In the genomic region with DNA sequence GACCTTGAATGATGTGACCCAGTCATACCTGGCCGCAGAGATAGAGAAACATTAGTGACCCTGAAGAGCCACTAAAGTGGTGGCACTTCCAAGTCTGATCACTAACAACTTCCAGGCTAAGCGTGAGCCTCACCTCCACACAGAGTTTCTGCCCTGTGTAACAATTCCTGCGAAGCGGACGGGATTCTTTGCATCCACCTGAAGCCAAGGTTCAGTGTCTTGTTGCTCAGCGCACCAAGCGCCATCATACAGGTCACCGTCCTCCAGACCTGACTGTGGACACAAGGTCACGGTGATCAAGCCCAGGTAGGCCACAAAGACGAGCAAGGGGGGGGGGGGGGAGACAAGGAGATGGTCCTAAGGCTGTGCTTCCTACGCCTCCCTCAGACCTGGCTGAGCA, we compare ENCODE assay signal across 42 mouse cellular contexts. TPM values are rescaled to one million over a fixed set of nuclear protein-coding genes. Genes with fewer than 3 reads are reported as not detected.
"Had no signal": no experiment of that assay in that cellular context is flagged by ENCODE, and none has a peak within 500 bp of the region (broad histone marks: within the 10 kb centered on the region; RNA-seq: fewer than 3 reads in every experiment).

No protein-coding gene starts in this region.

- H3K9me3 ChIP-seq: heart, embryonic 13.5 days; heart, embryonic 15.5 days; hindbrain, embryonic 13.5 days; hindbrain, embryonic 15.5 days; liver, embryonic 12.5 days had no signal

- H3K27me3 ChIP-seq: hindbrain, embryonic 15.5 days had no signal

- H3K4me3 ChIP-seq: heart, embryonic 15.5 days; hindbrain, embryonic 13.5 days; hindbrain, embryonic 15.5 days; liver, embryonic 12.5 days had no signal

- H3K4me2 ChIP-seq: heart, embryonic 11.5 days; hindbrain, embryonic 15.5 days; liver, embryonic 12.5 days had no signal

- H3K27ac ChIP-seq: heart, embryonic 13.5 days; heart, embryonic 15.5 days; hindbrain, embryonic 13.5 days; hindbrain, embryonic 15.5 days; hindbrain, postnatal 0 days; kidney, postnatal 0 days; liver, embryonic 12.5 days; liver, embryonic 14.5 days had no signal

- H3K36me3 ChIP-seq: heart, embryonic 15.5 days; hindbrain, embryonic 15.5 days; liver, embryonic 12.5 days had no signal

- DNase-seq: gastrocnemius, postnatal 14 days; gastrocnemius, postnatal 36 days; heart, adult 18-20 months; heart, postnatal 14 days; kidney, adult 18-20 months; kidney, adult 8-10 months; kidney, postnatal 14 days; kidney, postnatal 36 days; layer of hippocampus, adult 9-11 months; layer of hippocampus, postnatal 36 days; left cerebral cortex, postnatal 4 days had no signal

- ATAC-seq: hindbrain, postnatal 0 days; intestine, embryonic 16.5 days; liver, embryonic 12.5 days had no signal

- H3K9ac ChIP-seq: heart, embryonic 15.5 days; hindbrain, embryonic 13.5 days; hindbrain, embryonic 15.5 days; liver, embryonic 12.5 days; liver, embryonic 14.5 days had no signal

RNA-seq across cellular contexts. Expression of gene Gm28372, which starts 9.3 kb away (rescaled TPM):
- total RNA-seq: gastrocnemius, adult 18-20 months; gastrocnemius, adult 8-10 months; gastrocnemius, postnatal 14 days; gastrocnemius, postnatal 36 days; heart, adult 18-20 months; heart, adult 8-10 months; heart, postnatal 14 days; hematopoietic stem cell, adult 5-6 weeks; hindbrain, postnatal 0 days; layer of hippocampus, adult 18-20 months; layer of hippocampus, adult 8-10 months; layer of hippocampus, postnatal 14 days; layer of hippocampus, postnatal 36 days; left cerebral cortex, adult 18-20 months; left cerebral cortex, adult 8-10 months; left cerebral cortex, postnatal 10 days; left cerebral cortex, postnatal 25 days; left cerebral cortex, postnatal 4 days; liver, adult 2 months had no signal
- polyA plus RNA-seq: frontal cortex, adult 2 months; gonadal fat pad, adult 2 months; heart, embryonic 11.5 days; heart, embryonic 13.5 days; heart, embryonic 15.5 days; heart, postnatal 0 days; hindbrain, embryonic 11.5 days; hindbrain, embryonic 13.5 days; intestine, embryonic 14.5 days; intestine, embryonic 16.5 days; kidney, embryonic 14.5 days; kidney, postnatal 0 days; large intestine, adult 2 months; limb, embryonic 14.5 days; liver, adult 2 months; liver, embryonic 12.5 days; liver, embryonic 14.5 days; liver, embryonic 16.5 days had no signal

RNA-seq across cellular contexts. Expression of gene 1700020A23Rik, which starts 9.4 kb away (rescaled TPM):
- total RNA-seq: gastrocnemius, adult 18-20 months; gastrocnemius, adult 8-10 months; gastrocnemius, postnatal 14 days; gastrocnemius, postnatal 36 days; heart, adult 18-20 months; heart, adult 8-10 months; heart, postnatal 14 days; hematopoietic stem cell, adult 5-6 weeks; hindbrain, postnatal 0 days; layer of hippocampus, adult 18-20 months; layer of hippocampus, adult 8-10 months; layer of hippocampus, postnatal 14 days; layer of hippocampus, postnatal 36 days; left cerebral cortex, adult 18-20 months; left cerebral cortex, adult 8-10 months; left cerebral cortex, postnatal 10 days; left cerebral cortex, postnatal 25 days; left cerebral cortex, postnatal 4 days; liver, adult 2 months had no signal
- polyA plus RNA-seq: frontal cortex, adult 2 months; heart, embryonic 11.5 days; heart, embryonic 13.5 days; heart, embryonic 15.5 days; heart, postnatal 0 days; hindbrain, embryonic 11.5 days; intestine, embryonic 14.5 days; kidney, embryonic 14.5 days; kidney, postnatal 0 days; large intestine, adult 2 months; limb, embryonic 14.5 days; liver, adult 2 months; liver, embryonic 12.5 days; liver, embryonic 14.5 days; liver, embryonic 16.5 days had no signal

RNA-seq across cellular contexts. Expression of gene Tmem239, which starts 10.6 kb away (rescaled TPM):
- total RNA-seq: gastrocnemius, adult 18-20 months; gastrocnemius, adult 8-10 months; gastrocnemius, postnatal 14 days; gastrocnemius, postnatal 36 days; heart, adult 18-20 months; heart, adult 8-10 months; heart, postnatal 14 days; hematopoietic stem cell, adult 5-6 weeks; hindbrain, postnatal 0 days; layer of hippocampus, adult 18-20 months; layer of hippocampus, adult 8-10 months; layer of hippocampus, postnatal 14 days; layer of hippocampus, postnatal 36 days; left cerebral cortex, adult 18-20 months; left cerebral cortex, adult 8-10 months; left cerebral cortex, postnatal 10 days; left cerebral cortex, postnatal 25 days; left cerebral cortex, postnatal 4 days; liver, adult 2 months had no signal
- polyA plus RNA-seq: frontal cortex, adult 2 months; heart, embryonic 11.5 days; heart, embryonic 15.5 days; heart, postnatal 0 days; hindbrain, embryonic 11.5 days; hindbrain, postnatal 0 days; intestine, embryonic 14.5 days; intestine, embryonic 16.5 days; kidney, embryonic 14.5 days; kidney, postnatal 0 days; large intestine, adult 2 months; limb, embryonic 14.5 days; liver, adult 2 months; liver, embryonic 12.5 days; liver, embryonic 14.5 days; liver, embryonic 16.5 days had no signal
